13 mouse cellular contexts compared by ENCODE assay signal in the genomic region with DNA sequence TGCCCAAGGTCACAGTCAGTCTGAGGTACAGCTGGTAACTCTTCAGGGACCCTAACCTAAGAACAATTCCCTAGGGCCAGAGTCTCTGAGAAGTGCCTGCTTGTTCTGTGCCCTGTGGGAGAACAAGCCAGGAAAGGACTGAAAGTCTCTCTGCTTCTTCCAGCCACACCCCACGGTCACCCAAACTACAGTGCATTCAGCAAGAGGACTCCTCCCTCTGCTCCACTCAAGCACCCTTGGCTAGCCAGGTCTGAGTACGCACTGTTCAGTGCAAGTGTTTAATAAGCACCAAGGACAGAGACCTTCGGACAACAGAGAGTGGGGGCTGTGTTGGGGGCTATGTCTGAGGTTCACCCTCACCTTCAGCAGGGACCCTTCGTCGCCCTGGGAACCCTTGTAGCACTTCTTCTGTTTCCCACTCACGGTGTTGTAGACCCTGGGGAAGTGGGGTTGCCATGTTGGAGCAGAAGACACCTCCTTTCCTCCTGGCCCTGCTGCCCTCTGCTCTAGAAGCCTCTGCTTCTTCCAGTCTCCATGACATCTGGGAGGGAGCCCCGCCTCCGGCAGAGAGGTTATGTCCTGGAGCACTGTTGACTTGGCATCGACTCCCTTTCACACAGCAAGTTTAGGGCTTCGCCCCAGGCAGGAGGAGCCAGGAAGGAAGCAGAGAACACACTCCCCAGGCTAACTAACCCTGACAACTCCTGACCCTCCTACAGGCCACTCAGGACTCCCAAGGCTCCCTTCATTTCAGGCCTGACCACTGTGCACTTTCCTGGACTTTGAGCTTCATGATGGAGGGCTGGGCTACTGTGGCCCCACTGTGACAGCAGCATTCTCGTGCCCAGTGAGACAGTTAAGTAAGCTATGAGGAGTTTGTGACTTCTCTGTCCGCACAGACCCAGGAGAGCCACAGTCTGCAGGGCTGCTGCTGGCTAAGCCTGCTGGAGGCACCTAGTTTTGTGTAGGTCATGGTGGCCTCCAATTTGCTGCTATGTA. TPM values are rescaled to one million over a fixed set of nuclear protein-coding genes. Genes with fewer than 3 reads are reported as not detected.
DNase-seq lines count a peak whose midpoint lies in the region; ATAC-seq lines count a peak whose summit lies in the region.
"Had no signal": no experiment of that assay in that cellular context is flagged by ENCODE, and none has a peak within 500 bp of the region (broad histone marks: within the 10 kb centered on the region; RNA-seq: fewer than 3 reads in every experiment).

No protein-coding gene starts in this region.

- H3K9ac ChIP-seq in heart, embryonic 14.5 days (ENCODE audit: low read length), result no peak overlapping the region
- H3K9ac ChIP-seq: liver, embryonic 14.5 days had no signal

- ATAC-seq in heart, embryonic 14.5 days (ENCODE audit: insufficient number of reproducible peaks, insufficient read depth, low FRiP score, low read depth), result 0 out of 2 replicates have a peak, but pooled peaks have one; percentile 45
- ATAC-seq: activated CD4-positive, CD25-positive, alpha-beta regulatory T cell, adult 4 months; CD4-positive, CD25-positive, alpha-beta regulatory T cell, adult 4 months had no signal

- H3K4me1 ChIP-seq in heart, embryonic 14.5 days (ENCODE audit: control insufficient read depth in 2 of 2, insufficient read depth in 2 of 2, low read length in 2 of 2), result no peaks in the 10 kb centered on the region
- H3K4me1 ChIP-seq in heart, embryonic 10.5 days, result no peaks in the 10 kb centered on the region

- peaks cover 44% of the 10 kb centered on the region for H3K36me3 ChIP-seq in heart, embryonic 14.5 days (ENCODE audit: control insufficient read depth, insufficient read depth, low read length)
- H3K36me3 ChIP-seq in heart, embryonic 10.5 days, result peaks cover 55% of the 10 kb centered on the region

- H3K4me3 ChIP-seq in heart, embryonic 14.5 days (ENCODE audit: control insufficient read depth in 1 of 2, insufficient read depth in 1 of 2, low read depth in 1 of 2, low read length in 2 of 2), result no peak overlapping the region
- no peak overlapping the region for H3K4me3 ChIP-seq in heart, embryonic 10.5 days
- H3K4me3 ChIP-seq: myocyte had no signal

- H3K27me3 ChIP-seq in heart, embryonic 14.5 days (ENCODE audit: control insufficient read depth, insufficient read depth, low read length), result no peaks in the 10 kb centered on the region
- no peaks in the 10 kb centered on the region for H3K27me3 ChIP-seq in heart, embryonic 10.5 days (ENCODE audit: insufficient read depth, poor library complexity, severe bottlenecking)

- 85% methylated on average over 12 of the region's 12 CpGs for WGBS in heart, embryonic 14.5 days
- WGBS in heart, embryonic 10.5 days, result 83% methylated on average over 12 of the region's 12 CpGs

- H3K27ac ChIP-seq in heart, embryonic 14.5 days (replicated peaks in 1 of 2; ENCODE audit: control insufficient read depth in 1 of 2, insufficient read depth in 1 of 2, low read depth in 2 of 2, low read length in 2 of 2), result no peak overlapping the region
- H3K27ac ChIP-seq in heart, embryonic 10.5 days, result no peak overlapping the region
- H3K27ac ChIP-seq: liver, embryonic 14.5 days had no signal

- no peak for DNase-seq in heart, embryonic 10.5 days (ENCODE audit: low spot score)
- peak; percentile 51 for DNase-seq in adrenal gland, adult 2 months
- peak; percentile 54 to 69 for DNase-seq in kidney, adult 8-10 months
- DNase-seq in lung, postnatal 4 days, result peak; percentile 28 to 64
- no peak for DNase-seq in thymus, postnatal 4 days
- no peak for DNase-seq in cerebellum, postnatal 10 days
- DNase-seq in spleen, postnatal 10 days (ENCODE audit: low spot score in 2 of 2), result no peak
- DNase-seq: cerebellum, adult 9-11 months had no signal

- H3K9me3 ChIP-seq in heart, embryonic 14.5 days (ENCODE audit: control insufficient read depth, low read length), result no peaks in the 10 kb centered on the region
- H3K9me3 ChIP-seq in heart, embryonic 10.5 days, result no peaks in the 10 kb centered on the region

- H3K4me2 ChIP-seq in heart, embryonic 14.5 days (ENCODE audit: low read length), result no peak overlapping the region

RNA-seq across cellular contexts. Expression of a gene that starts 16.7 kb away (rescaled TPM):
- not detected in 2 replicates for polyA plus RNA-seq in heart, embryonic 14.5 days (2014; fragmentation: Nextera tagmentation; extraction: Ambion mirVana)
- not detected in 2 replicates for polyA plus RNA-seq in heart, embryonic 10.5 days (2016; fragmentation: Nextera tagmentation; extraction: Ambion mirVana)
- total RNA-seq in adrenal gland, adult 2 months (2021), result not detected
- not detected in 2 replicates for polyA plus RNA-seq in adrenal gland, adult 2 months (2012; rRNA removed)
- polyA plus RNA-seq: activated CD4-positive, CD25-positive, alpha-beta regulatory T cell, adult 4 months; CD4-positive, CD25-positive, alpha-beta regulatory T cell, adult 4 months; liver, embryonic 14.5 days; myocyte had no signal

RNA-seq across cellular contexts. Expression of a gene that starts 20.2 kb away (rescaled TPM):
- 137 and 144 TPM in 2 replicates for polyA plus RNA-seq in heart, embryonic 14.5 days (2014; fragmentation: Nextera tagmentation; extraction: Ambion mirVana)
- polyA plus RNA-seq in heart, embryonic 10.5 days (2016; fragmentation: Nextera tagmentation; extraction: Ambion mirVana), result 212 and 246 TPM in 2 replicates
- total RNA-seq in adrenal gland, adult 2 months (2021), result 100 to 1,000 TPM in 1 of 2 experiments, 10 to 100 TPM in 1; 74.9 to 116 TPM
- 40.3 and 41.9 TPM in 2 replicates for polyA plus RNA-seq in adrenal gland, adult 2 months (2012; rRNA removed)

RNA-seq across cellular contexts. Expression of a gene that starts 20.5 kb away (rescaled TPM):
- 126 and 145 TPM in 2 replicates for polyA plus RNA-seq in heart, embryonic 14.5 days (2014; fragmentation: Nextera tagmentation; extraction: Ambion mirVana)
- polyA plus RNA-seq in heart, embryonic 10.5 days (2016; fragmentation: Nextera tagmentation; extraction: Ambion mirVana), result 122 and 127 TPM in 2 replicates
- 10 to 100 TPM; 74.2 to 84.9 TPM for total RNA-seq in adrenal gland, adult 2 months (2021)
- polyA plus RNA-seq in adrenal gland, adult 2 months (2012; rRNA removed), result 77.0 and 78.9 TPM in 2 replicates

RNA-seq across cellular contexts. Expression of a gene that starts 27.6 kb away (rescaled TPM):
- polyA plus RNA-seq in heart, embryonic 14.5 days (2014; fragmentation: Nextera tagmentation; extraction: Ambion mirVana), result 0.35 and 0.72 TPM in 2 replicates
- polyA plus RNA-seq in heart, embryonic 10.5 days (2016; fragmentation: Nextera tagmentation; extraction: Ambion mirVana), result 0.29 and 0.43 TPM in 2 replicates
- not detected for total RNA-seq in adrenal gland, adult 2 months (2021)
- polyA plus RNA-seq in adrenal gland, adult 2 months (2012; rRNA removed), result 0.51 and 0.62 TPM in 2 replicates

RNA-seq across cellular contexts. Expression of a gene that starts 28.0 kb away (rescaled TPM):
- 8.7 and 9.4 TPM in 2 replicates for polyA plus RNA-seq in heart, embryonic 14.5 days (2014; fragmentation: Nextera tagmentation; extraction: Ambion mirVana)
- 11.4 and 13.9 TPM in 2 replicates for polyA plus RNA-seq in heart, embryonic 10.5 days (2016; fragmentation: Nextera tagmentation; extraction: Ambion mirVana)
- 1 to 10 TPM; 4.8 to 6.1 TPM for total RNA-seq in adrenal gland, adult 2 months (2021)
- 16.3 and 17.6 TPM in 2 replicates for polyA plus RNA-seq in adrenal gland, adult 2 months (2012; rRNA removed)

Comparison
In these comparisons a context has a peak if more than half of its experiments do, and no peak if none do; other contexts are left out.
1. DNase-seq: peak in adrenal gland, adult 2 months (single experiment), kidney, adult 8-10 months (2 of 2) and lung, postnatal 4 days (2 of 2); none in heart, embryonic 10.5 days (single experiment), thymus, postnatal 4 days (single experiment), cerebellum, postnatal 10 days (0 of 2) and spleen, postnatal 10 days (0 of 2).